Mouse (Mus musculus) retina, adult 2 months (tissue): ENCODE results near the gene Actl11.

Experiments
- DNase-seq: peaks from one replicate; pipeline ENCODE4 v3.0.0-alpha.2; 2012; ENCODE audit warnings: low read depth, low spot score

Gene Actl11

GRCm38 (mm10) chr9:107961881-107962280, 33.6 kb downstream of the Actl11 start:
- DNase-seq = no peak

DNA sequence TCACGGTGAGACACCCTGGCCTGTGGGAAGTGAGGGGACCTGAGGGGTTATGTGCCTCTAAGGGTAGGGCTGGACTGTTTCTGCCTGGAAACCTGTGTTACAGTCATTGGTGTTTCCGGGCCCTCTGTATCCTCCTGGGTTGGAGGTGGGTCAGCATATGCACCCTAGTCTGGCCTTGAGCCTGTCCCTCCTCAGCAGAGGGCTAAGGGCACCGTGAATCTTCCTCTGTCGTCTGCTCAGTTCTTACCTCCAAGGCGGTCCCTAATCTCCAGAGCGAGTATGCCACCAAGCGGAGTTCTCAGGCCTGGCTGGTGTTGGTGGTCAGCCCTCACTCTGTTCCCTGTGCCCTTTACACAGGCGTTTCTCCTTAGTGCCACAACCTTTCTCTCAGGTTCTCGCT, 34.6 kb downstream of the Actl11 start:
- DNase-seq = no peak

DNA sequence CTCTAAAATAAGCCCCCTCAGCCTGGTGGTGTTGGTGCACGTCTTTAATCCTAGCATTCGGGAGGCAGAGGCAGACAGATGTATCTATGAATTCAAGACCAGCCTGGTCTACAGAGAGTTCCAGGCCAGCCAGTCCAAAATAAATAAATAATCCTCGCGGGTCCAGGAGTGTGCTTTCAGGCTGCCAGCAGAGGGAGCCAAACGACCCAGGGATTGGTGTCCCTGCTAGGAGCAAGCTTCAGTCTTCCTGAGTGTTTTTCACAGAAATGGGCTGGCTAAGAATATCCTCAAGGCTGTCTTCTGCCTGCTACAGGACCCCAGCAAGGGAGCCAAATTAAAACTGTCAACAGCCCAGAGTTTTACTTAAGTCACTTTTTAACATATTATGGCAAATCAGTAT, 35.4 kb downstream of the Actl11 start:
- peak; percentile 68 for DNase-seq

GRCm38 (mm10) chr9:107964681-107965080, 36.4 kb downstream of the Actl11 start:
- DNase-seq = no peak

DNA sequence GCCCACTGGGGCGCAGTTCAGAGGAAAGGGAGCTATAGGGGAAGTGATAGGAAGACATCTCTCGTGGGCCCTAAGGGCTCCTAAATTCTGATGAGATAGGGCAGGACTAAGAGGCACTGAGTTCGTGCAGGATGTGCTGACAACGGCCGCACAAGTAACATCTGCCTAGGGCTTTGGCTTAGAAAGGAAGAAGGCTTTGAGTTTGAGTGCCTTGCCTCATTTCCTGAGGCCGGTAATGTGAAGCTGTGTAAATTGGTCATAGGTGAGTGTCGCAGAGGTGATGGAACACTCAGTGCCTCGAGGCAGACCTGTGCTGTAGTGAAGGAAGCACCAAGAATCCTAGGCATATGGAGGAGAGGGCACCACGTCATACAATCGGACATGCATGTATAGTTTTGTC, 38.4 kb downstream of the Actl11 start:
- DNase-seq = no peak

- no peak for DNase-seq
Observed at GRCm38 (mm10) chr9:107967437-107967836, 39.2 kb downstream of the Actl11 start.

- DNase-seq = no peak
Observed at GRCm38 (mm10) chr9:107968531-107968930, 40.3 kb downstream of the Actl11 start.

DNA sequence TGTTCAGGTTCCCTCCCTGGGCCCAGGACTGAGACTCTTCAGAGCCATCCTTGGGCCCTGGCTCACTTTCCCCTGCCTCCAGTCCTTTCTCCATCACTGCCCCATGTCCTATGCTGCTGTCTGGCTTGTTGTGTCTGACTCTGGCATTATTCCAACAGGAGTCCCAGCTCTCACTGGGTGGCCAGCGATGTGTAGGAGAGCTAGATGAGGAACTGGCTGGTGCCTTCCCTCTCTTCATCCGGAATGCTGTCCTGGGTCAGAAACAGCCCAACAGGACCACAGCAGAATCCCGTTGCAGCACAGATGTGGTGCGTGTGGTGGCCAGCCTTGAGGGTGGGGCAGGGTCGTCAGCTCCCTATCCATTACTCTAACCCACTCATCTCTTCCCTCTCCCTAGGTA, 42.0 kb downstream of the Actl11 start:
- DNase-seq = no peak

DNA sequence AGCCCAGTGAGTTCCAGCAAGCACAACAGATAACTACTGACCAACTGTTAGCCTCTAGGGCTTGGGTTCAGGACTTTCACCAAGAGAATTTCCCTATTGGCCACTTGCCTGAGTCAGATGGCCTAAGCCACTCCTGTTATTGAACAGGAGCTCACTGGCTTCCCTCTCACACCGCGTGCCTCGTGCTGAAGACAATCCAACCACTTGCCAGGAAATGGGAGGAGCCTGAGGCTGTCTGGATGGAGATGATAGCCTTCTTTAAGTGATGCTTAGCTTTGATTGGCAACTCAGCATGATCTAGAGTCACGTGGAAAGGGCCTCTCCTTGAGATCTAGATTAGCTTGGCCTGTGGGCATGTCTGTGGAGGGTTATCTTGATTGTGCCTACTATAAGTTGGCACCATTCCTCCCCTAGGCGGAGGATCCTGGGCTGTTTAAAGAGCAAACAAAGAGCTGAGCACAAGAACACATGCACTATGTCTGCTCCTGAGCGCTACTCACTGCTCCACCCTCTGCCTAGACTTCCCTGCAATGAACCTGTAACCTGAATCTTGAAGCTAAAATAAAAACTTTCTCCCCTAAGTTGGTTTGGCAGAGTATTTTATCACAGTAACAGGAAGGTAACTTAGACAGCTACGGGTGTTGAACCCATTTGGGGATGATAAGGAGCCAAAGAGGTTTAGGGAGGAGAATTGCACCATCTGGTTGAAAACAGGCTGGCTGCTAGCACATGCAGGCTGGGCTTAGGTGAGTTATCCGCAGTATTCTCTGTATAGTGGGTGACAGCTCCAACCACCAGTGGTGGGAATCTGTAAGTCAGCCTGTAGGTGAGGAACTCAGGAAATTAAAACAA, 43.6 kb downstream of the Actl11 start:
- DNase-seq = no peak

GRCm38 (mm10) chr9:107974491-107975171, 46.4 kb downstream of the Actl11 start:
- no peak for DNase-seq

- DNase-seq = no peak
Observed at GRCm38 (mm10) chr9:107975399-107976386, 47.4 kb downstream of the Actl11 start, which contains the start of gene Uba7. Gene Uba7, plus strand, starts transcription at chr9:107975505.

DNA sequence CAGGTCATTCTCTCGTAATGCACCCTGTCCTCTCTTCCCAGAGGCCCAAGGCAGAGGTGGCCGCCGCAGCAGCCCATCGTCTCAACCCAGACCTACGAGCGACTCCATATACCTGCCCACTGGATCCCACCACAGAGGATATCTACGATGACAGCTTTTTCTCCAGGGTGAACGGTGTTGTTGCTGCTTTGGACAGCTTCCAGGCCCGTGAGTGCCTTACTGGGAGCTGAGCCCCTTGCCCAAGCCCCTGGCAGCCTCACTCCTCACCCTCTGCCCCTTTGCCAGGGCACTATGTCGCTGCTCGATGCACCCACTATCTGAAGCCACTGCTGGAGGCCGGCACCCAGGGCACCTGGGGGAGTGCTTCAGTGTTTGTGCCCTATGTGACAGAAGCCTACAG, 50.5 kb downstream of the Actl11 start:
- DNase-seq = no peak
